Mouse (Mus musculus) heart, postnatal 36 days (tissue): ENCODE data around the gene Ube2z. TPM values are rescaled to one million over a fixed set of nuclear protein-coding genes. Genes with fewer than 3 reads are reported as not detected.
A peak's percentile ranks its signal among the peaks of the same experiment; 100 is the strongest.

Experiments
- DNase-seq, 2 experiments: peaks; one replicate each; pipeline ENCODE4 v3.0.0; 2021 to 2022
- intact Hi-C: fragments of 180-260 bp; cut with DNase I; formaldehyde crosslinking; loops from one replicate; pipeline ENCODE4 v1.15.1; 2025
- total RNA-seq, 2 experiments: library from RNA; stranded (reverse); gene quantifications; 2 replicates each; pipeline ENCODE4 v1.2.3; 2021

Gene Ube2z
- total RNA-seq, 2 experiments from 2014 or later, result 30.7 to 32.1 TPM

DNA sequence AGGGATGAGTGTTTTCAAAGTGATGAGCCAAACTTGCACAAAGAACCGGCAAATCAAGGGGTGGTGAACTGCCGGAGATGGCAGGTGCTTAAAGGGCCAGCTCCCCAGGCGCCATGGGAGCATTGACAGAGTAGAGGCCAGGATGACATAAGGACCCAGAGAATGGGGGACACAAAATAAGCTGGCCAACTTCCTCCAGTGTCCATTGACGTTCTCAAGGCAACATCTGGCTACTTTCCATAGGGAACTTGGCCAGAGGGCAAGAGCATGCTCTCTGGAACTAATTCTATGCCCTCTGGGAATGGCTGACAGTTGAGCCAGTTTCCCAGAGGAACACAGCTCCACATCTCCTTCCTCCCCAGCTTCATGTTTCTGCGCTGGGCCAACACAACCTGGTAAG, 3.0 kb upstream of the Ube2z start:
- DNase-seq, result peak; percentile 18 to 25
- intact Hi-C loops, result no loop called here

- intact Hi-C loops, result loop anchor here (1.0 to 2.0 kb wide), 2 partner anchors 11 to 30 kb away; partner anchors contain the start of genes Atp5g1 and Snf8
- DNase-seq, result peak in 1 of 2 experiments; percentile 18
Measured at GRCm38 (mm10) chr11:96064521-96065214, 520 bp downstream of the Ube2z start.

GRCm38 (mm10) chr11:96058309-96058708, 6.9 kb downstream of the Ube2z start:
- intact Hi-C loops, result no loop called here
- DNase-seq, result no peak

DNA sequence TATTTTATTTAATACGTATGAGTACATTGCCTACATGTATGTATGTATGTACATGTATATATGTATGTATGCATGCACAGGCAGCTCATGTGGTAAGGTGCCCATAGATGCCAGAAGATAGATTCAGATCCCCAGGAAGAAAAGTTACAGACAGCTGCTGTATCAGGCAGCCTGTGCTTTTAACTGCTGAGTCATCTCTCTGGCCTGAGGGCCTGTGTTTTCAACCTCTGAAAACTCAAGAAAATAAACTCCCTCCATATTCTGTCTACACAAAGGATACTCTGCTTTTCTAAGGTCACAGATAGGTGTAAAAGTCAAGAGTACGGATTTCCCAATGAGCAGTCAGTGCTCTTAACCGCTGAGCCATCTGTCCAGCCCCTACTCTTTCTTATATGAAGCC, 14.3 kb downstream of the Ube2z start:
- no peak for DNase-seq
- intact Hi-C loops, result no loop called here

GRCm38 (mm10) chr11:96049939-96050338, 15.2 kb downstream of the Ube2z start:
- no peak for DNase-seq
- intact Hi-C loops, result no loop called here

GRCm38 (mm10) chr11:96047469-96048373, 17.5 kb downstream of the Ube2z start:
- DNase-seq, result no peak
- intact Hi-C loops, result no loop called here

DNA sequence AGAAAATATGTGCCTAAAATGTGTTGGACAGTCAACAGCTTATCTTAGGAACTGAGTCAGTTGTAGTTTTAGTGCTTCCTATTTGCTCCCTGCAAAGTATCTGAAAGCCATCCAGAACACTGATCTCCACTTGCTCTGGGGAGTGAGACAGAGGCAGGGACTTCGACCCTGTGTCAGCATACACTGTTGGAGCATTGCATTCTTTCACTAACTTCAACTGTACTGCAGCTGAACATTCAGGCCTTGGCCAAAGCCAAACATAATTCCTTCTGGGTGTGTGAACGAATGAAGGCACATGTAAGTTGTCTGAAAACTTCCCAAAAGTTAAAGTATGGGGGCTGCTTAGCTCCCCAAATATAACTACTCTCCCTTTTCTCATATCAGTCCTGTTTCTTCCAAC, 18.4 kb downstream of the Ube2z start:
- DNase-seq, result no peak
- intact Hi-C loops, result no loop called here

DNA sequence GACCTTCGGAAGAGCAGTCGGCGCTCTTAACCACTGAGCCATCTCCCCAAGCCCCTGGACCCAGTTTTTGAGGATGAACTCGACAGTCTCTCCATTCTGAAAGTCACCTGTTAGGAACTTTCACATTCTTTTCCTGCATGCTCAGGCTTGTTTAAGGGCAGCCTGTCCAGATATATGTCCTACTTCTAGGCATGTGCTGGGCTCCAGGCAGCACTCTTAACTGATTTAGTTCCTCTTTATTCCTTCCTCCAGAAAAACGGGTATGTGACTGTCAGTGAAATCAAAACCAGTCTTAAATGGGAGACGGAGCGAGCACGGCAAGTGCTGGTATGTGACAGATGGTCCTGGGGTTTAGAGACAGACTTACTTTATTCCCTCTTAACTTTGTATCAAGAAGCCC, 19.2 kb downstream of the Ube2z start:
- DNase-seq, result no peak
- intact Hi-C loops, result no loop called here

GRCm38 (mm10) chr11:96044803-96045567, 20.2 kb downstream of the Ube2z start:
- DNase-seq, result no peak
- intact Hi-C loops, result no loop called here

- no peak for DNase-seq
- intact Hi-C loops, result no loop called here
Measured at GRCm38 (mm10) chr11:96038560-96038959, 26.6 kb downstream of the Ube2z start.

GRCm38 (mm10) chr11:96037499-96037898, 27.7 kb downstream of the Ube2z start:
- intact Hi-C loops, result no loop called here
- DNase-seq, result no peak

GRCm38 (mm10) chr11:96035133-96035532, 30.1 kb downstream of the Ube2z start:
- no peak for DNase-seq
- intact Hi-C loops, result loop anchor here (2.0 kb wide), 2 partner anchors 26 to 30 kb away; partner anchors contain the start of gene Ube2z

DNA sequence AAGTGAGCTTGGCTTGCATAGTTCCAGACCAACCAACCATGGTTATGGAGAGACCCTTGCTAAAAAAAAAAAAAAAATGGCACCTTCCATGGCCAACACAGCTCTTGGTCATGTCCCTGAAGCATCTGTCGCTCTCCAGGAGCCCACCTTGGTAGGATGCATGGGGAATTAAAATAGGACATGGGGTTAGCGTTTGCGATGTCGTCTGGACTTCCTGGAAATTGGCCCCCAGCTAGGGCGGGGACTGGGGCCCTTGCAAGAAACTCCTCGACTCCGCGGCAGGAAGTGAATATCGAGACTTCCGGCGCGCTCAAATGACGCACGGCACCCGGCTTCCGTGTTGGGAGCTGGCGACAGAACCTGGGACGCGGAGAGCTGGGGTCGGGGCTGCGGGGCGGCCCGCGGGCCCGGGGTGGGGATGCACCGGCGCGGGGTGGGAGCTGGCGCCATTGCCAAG, 30.6 kb downstream of the Ube2z start, which contains the start of gene Snf8:
Snf8 (plus strand) TSS at position 290 of the 457 bp plus-strand sequence.
- DNase-seq, result peak; percentile 95 to 97
- intact Hi-C loops, result loop anchor here (2.0 to 5.0 kb wide), 3 partner anchors 26 to 43 kb away; partner anchors contain the start of genes Atp5g1 and Ube2z

DNA sequence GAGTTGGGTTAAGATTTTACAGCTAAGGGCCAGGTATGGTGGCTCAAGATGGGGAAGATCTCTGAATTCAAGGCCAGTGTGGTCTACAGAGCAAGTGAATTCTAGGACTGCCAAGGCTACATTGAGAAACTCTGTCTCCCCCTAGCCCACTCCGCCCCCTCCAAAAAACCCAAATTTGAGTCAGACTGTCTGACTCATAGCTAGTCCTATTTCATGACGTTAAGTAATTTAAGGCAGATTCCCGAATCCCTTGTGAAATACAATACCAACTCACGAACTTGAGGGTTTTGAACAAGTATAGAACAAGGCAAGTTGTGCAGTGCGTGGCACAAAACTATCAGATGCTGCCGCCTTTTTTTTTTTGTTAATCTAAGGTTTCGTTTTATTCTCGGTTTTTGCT, 31.1 kb downstream of the Ube2z start:
- DNase-seq, result no peak
- intact Hi-C loops, result loop anchor here (2.0 to 5.0 kb wide), 3 partner anchors 25 to 43 kb away; partner anchors contain the start of genes Atp5g1 and Ube2z

- DNase-seq, result no peak
- intact Hi-C loops, result loop anchor here (5.0 kb wide), 1 partner anchor 44 kb away; the partner anchor contains the start of gene Atp5g1
Measured at GRCm38 (mm10) chr11:96033264-96033663, 31.9 kb downstream of the Ube2z start.

GRCm38 (mm10) chr11:96031701-96032100, 33.5 kb downstream of the Ube2z start:
- intact Hi-C loops, result loop anchor here (5.0 kb wide), 1 partner anchor 46 kb away; the partner anchor contains the start of gene Atp5g1
- no peak for DNase-seq

GRCm38 (mm10) chr11:96030571-96030970, 34.6 kb downstream of the Ube2z start:
- intact Hi-C loops, result loop anchor here (5.0 kb wide), 1 partner anchor 47 kb away; the partner anchor contains the start of gene Atp5g1
- no peak for DNase-seq

GRCm38 (mm10) chr11:96028130-96028529, 37.1 kb downstream of the Ube2z start:
- no peak for DNase-seq
- intact Hi-C loops, result no loop called here

GRCm38 (mm10) chr11:96020622-96021021, 44.6 kb downstream of the Ube2z start:
- intact Hi-C loops, result no loop called here

DNA sequence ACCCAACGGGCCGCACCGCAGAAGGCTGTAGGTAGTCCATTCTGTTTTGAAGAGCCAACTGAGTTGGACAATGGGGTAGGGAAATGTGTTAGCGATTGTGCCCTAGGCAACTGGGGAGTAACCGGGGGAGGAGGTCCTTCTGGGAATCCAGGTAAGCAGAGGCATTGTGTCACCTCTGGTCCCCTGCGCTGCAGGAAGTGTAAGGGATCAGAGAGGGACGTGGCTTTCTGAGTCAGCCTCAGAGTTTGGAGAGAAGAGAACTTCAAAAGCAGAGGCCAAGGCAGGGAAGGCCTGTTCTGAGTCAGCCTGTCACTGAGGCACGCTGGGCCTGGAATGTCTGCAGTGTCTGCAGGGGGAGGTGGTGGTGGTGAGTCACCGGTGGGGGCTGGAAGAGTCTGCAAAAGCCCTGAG, 47.2 kb downstream of the Ube2z start:
- no peak for DNase-seq
- intact Hi-C loops, result no loop called here

More at GRCm38 (mm10) chr11:96020622-96021021, 44.6 kb downstream of the Ube2z start:
- no peak for DNase-seq
